Mouse (Mus musculus): Measurements from ENCODE around the gene Grb14.

DNA sequence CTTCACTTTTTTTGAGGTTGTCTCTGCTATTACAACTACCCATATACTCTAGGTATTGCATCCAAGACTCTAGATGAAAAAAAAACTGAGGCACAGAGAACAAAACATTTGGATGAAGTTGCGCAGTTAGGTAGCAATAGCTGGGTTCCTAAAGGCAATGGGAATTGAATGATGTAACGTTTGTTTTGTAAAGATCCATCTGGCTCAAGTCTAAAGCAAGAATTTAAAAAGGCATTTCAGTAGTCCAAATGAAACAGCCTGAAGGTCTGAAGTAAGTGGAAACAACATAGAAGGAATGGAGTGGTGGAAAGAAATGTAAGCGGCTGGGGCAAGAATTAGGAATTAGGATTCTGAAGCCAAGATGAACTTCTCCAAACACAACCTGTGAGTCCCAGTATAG is 26.0 kb upstream of the Grb14 start:
- TF ChIP-seq CTCF (IDR thresholded peaks at IDR 0.05; ENCODE audit: borderline replicate concordance, extremely low read depth, insufficient read depth, insufficient read length), result no peak
- TF ChIP-seq POLR2A (IDR thresholded peaks at IDR 0.05; ENCODE audit: borderline replicate concordance, extremely low read depth, insufficient read depth, insufficient read length, poor library complexity, severe bottlenecking), result no peak
